Mouse (Mus musculus) cerebellum, adult 2 months (tissue): ENCODE measurements at regions not wholly inside any gene's neighbourhood (a gene's known extent, or its start where the extent isn't known, plus 50 kb on each side); places are given as distances from the start of the nearest gene placed in this dataset.
"Not testable (repeated sequence)": the region's sequence is repeated elsewhere in the genome, so short reads cannot be mapped to it uniquely, and the experiment has no call there.

Source experiments
- DNase-seq, 2 experiments: peaks; one replicate each; pipeline ENCODE4 v3.0.0; 2021
- H3K27ac ChIP-seq: fragments of 200-500 bp; 2 replicates; pipeline ENCODE4 v1.5.1; 2012; ENCODE audit warnings: low read length, control low read depth, inconsistent platforms; ENCODE audit not compliant: insufficient read depth
- H3K27me3 ChIP-seq: fragments of 200-500 bp; 2 replicates; pipeline ENCODE4 v1.6.1; 2012; ENCODE audit warnings: inconsistent platforms, mild to moderate bottlenecking, low read length, moderate library complexity; ENCODE audit not compliant: control insufficient read depth, insufficient read depth
- H3K4me1 ChIP-seq: fragments of 200-500 bp; 2 replicates; pipeline ENCODE4 v1.6.1; 2011; ENCODE audit warnings: low read length; ENCODE audit not compliant: control insufficient read depth, insufficient read depth
- H3K4me3 ChIP-seq: fragments of 200-500 bp; replicated peaks from 2 replicates; pipeline ENCODE3; 2011; ENCODE audit warnings: mild to moderate bottlenecking, low read depth, low read length, control low read depth; ENCODE audit not compliant: insufficient read depth
- CTCF ChIP-seq: fragments of 200-500 bp; IDR thresholded peaks from 2 replicates; pipeline ENCODE4 v1.5.1; 2011; ENCODE audit warnings: low read depth, mild to moderate bottlenecking, control low read depth, low read length, moderate library complexity, borderline replicate concordance; ENCODE audit not compliant: insufficient read depth
- POLR2A ChIP-seq: fragments of 200-500 bp; IDR thresholded peaks from 2 replicates; pipeline ENCODE4 v1.6.1; 2011; ENCODE audit warnings: low read length, control low read depth, borderline replicate concordance; ENCODE audit not compliant: insufficient read depth
- WGBS: fragments of 180-500 bp; shearing (Covaris S2); methylation state at CpG from one replicate; pipeline ENCODE4 v1.1.7; 2018; 5-methylcytosine and 5-hydroxymethylcytosine counted together

- Histone ChIP-seq H3K4me1 (peaks cover 10% of the 10 kb centered on the region; the same call in 1 of the 2 replicates), H3K27ac (no peak overlapping the region), H3K4me3 (no peak overlapping the region), H3K27me3 (no peaks in the 10 kb centered on the region)
- TF ChIP-seq CTCF (no peak), POLR2A (no peak)
- 56% methylated on average over 1 of the region's 1 CpGs for WGBS
- no peak for DNase-seq
Measured at GRCm38 (mm10) chr12:47160626-47161025, 341.9 kb upstream of the Nova1 start.

GRCm38 (mm10) chr12:47155916-47156315 lies 337.2 kb upstream of the Nova1 start:
- not testable (repeated sequence) for H3K4me3 ChIP-seq, H3K27me3 ChIP-seq, H3K27ac ChIP-seq, H3K4me1 ChIP-seq, DNase-seq
- WGBS = 46% methylated on average over 3 of the region's 3 CpGs

GRCm38 (mm10) chr12:47140677-47141076 lies 321.9 kb upstream of the Nova1 start:
- H3K27ac ChIP-seq = no peak overlapping the region
- H3K4me3 ChIP-seq = no peak overlapping the region
- no peak for DNase-seq
- WGBS = 60% methylated on average over 4 of the region's 4 CpGs
- TF ChIP-seq CTCF (no peak), POLR2A (no peak)
- H3K4me1 ChIP-seq = no peaks in the 10 kb centered on the region
- no peaks in the 10 kb centered on the region for H3K27me3 ChIP-seq

- H3K27ac ChIP-seq = no peak overlapping the region
- no peaks in the 10 kb centered on the region for H3K27me3 ChIP-seq
- no peak for DNase-seq
- H3K4me3 ChIP-seq = no peak overlapping the region
- no peaks in the 10 kb centered on the region for H3K4me1 ChIP-seq
- TF ChIP-seq CTCF = no peak
- no peak for TF ChIP-seq POLR2A
- 86% methylated on average over 9 of the region's 9 CpGs for WGBS
Measured at GRCm38 (mm10) chr12:47129821-47130220, 311.1 kb upstream of the Nova1 start.

- H3K4me1 ChIP-seq = no peaks in the 10 kb centered on the region
- TF ChIP-seq CTCF (no peak), POLR2A (no peak)
- H3K27ac ChIP-seq = no peak overlapping the region
- H3K27me3 ChIP-seq = no peaks in the 10 kb centered on the region
- H3K4me3 ChIP-seq = no peak overlapping the region
- no peak for DNase-seq
- WGBS = 42% methylated on average over 3 of the region's 3 CpGs
Measured at GRCm38 (mm10) chr12:47128596-47128995, 309.9 kb upstream of the Nova1 start.

GRCm38 (mm10) chr12:47121426-47121825 lies 302.7 kb upstream of the Nova1 start:
- no peak for DNase-seq
- no peak overlapping the region for H3K27ac ChIP-seq
- H3K4me1 ChIP-seq = no peaks in the 10 kb centered on the region
- TF ChIP-seq CTCF (no peak), POLR2A (no peak)
- WGBS = 85% methylated on average over 3 of the region's 3 CpGs
- H3K4me3 ChIP-seq = no peak overlapping the region
- H3K27me3 ChIP-seq = no peaks in the 10 kb centered on the region

GRCm38 (mm10) chr12:47117504-47117903 lies 298.8 kb upstream of the Nova1 start:
- TF ChIP-seq POLR2A (no peak), CTCF (no peak)
- no peak overlapping the region for H3K4me3 ChIP-seq
- no peak for DNase-seq
- no peaks in the 10 kb centered on the region for H3K27me3 ChIP-seq
- no peaks in the 10 kb centered on the region for H3K4me1 ChIP-seq
- no peak overlapping the region for H3K27ac ChIP-seq
- 84% methylated on average over 3 of the region's 3 CpGs for WGBS

GRCm38 (mm10) chr12:47089234-47089633 lies 270.5 kb upstream of the Nova1 start:
- no peak for TF ChIP-seq POLR2A
- no peak for TF ChIP-seq CTCF
- Histone ChIP-seq H3K27me3 (no peaks in the 10 kb centered on the region), H3K27ac (no peak overlapping the region), H3K4me1 (no peaks in the 10 kb centered on the region), H3K4me3 (no peak overlapping the region)
- no peak for DNase-seq

- Histone ChIP-seq H3K4me1 (no peaks in the 10 kb centered on the region), H3K27ac (no peak overlapping the region), H3K4me3 (no peak overlapping the region), H3K27me3 (no peaks in the 10 kb centered on the region)
- TF ChIP-seq CTCF (no peak), POLR2A (no peak)
- 36% methylated on average over 2 of the region's 2 CpGs for WGBS
- no peak for DNase-seq
Measured at GRCm38 (mm10) chr12:47074961-47075360, 256.2 kb upstream of the Nova1 start.
